Mouse (Mus musculus) lung, embryonic 15.5 days (tissue): Measurements from ENCODE around the gene Pidd1. TPM values are rescaled to one million over a fixed set of nuclear protein-coding genes. Genes with fewer than 3 reads are reported as not detected.
A peak's percentile ranks its signal among the peaks of the same experiment; 100 is the strongest.

ENCODE experiments used
- ATAC-seq: fragments of 200-750 bp; cut with Nextera tagmentation; 2 replicates; pipeline ENCODE4 v1.8.0; 2017; ENCODE audit warnings: moderate number of reproducible peaks, borderline replicate concordance; ENCODE audit not compliant: low FRiP score, low TSS enrichment; ENCODE audit errors: extremely low read depth
- H3K27ac ChIP-seq: fragments of 300-500 bp; sonication (generic); 2 replicates; pipeline ENCODE4 v1.5.1; 2015; ENCODE audit warnings: moderate library complexity, mild to moderate bottlenecking, inconsistent platforms
- H3K27me3 ChIP-seq: fragments of 300-500 bp; sonication (generic); 2 replicates; pipeline ENCODE4 v1.6.1; 2015; ENCODE audit warnings: inconsistent platforms
- H3K36me3 ChIP-seq: fragments of 300-500 bp; sonication (generic); 2 replicates; pipeline ENCODE4 v1.6.1; 2015; ENCODE audit warnings: inconsistent platforms
- H3K4me1 ChIP-seq: fragments of 300-500 bp; sonication (generic); 2 replicates; pipeline ENCODE4 v1.6.1; 2015; ENCODE audit warnings: inconsistent platforms
- H3K4me2 ChIP-seq: fragments of 300-500 bp; sonication (generic); 2 replicates; pipeline ENCODE4 v1.6.1; 2015; ENCODE audit warnings: inconsistent platforms, mild to moderate bottlenecking, moderate library complexity
- H3K4me3 ChIP-seq: fragments of 300-500 bp; sonication (generic); 2 replicates; pipeline ENCODE4 v1.5.1; 2015; ENCODE audit warnings: mild to moderate bottlenecking, inconsistent platforms
- H3K9ac ChIP-seq: fragments of 300-500 bp; sonication (generic); 2 replicates; pipeline ENCODE4 v1.6.1; 2015; ENCODE audit warnings: inconsistent platforms
- H3K9me3 ChIP-seq: fragments of 300-500 bp; sonication (generic); 2 replicates; pipeline ENCODE4 v1.6.1; 2016; ENCODE audit warnings: inconsistent platforms
- WGBS: fragments of 180-500 bp; shearing (Covaris S2); methylation state at CpG from one replicate; pipeline ENCODE4 v1.1.7; 2015; 5-methylcytosine and 5-hydroxymethylcytosine counted together
- polyA plus RNA-seq: library from polyadenylated mRNA; unstranded; fragments of >200 nt; fragmentation: Nextera tagmentation; extraction: Ambion mirVana; gene quantifications from 2 replicates; pipeline ENCODE4 v1.2.1, GENCODE M21; 2015

Pidd1 gene
- polyA plus RNA-seq, 1 experiment from 2014 or later, result 15.8 TPM

GRCm38 (mm10) chr7:141480842-141481497, 37.1 kb upstream of the Pidd1 start:
- Histone ChIP-seq H3K27ac (no peak overlapping the region), H3K36me3 (no peaks in the 10 kb centered on the region), H3K27me3 (peaks cover 11% of the 10 kb centered on the region; the same call in 1 of the 2 replicates), H3K9me3 (no peaks in the 10 kb centered on the region), H3K4me3 (peak overlapping the region; percentile 47; the same call in 1 of the 2 replicates), H3K4me2 (peak overlapping the region; percentile 94), H3K4me1 (peaks cover 55% of the 10 kb centered on the region), H3K9ac (no peak overlapping the region)
- no peak for ATAC-seq
- 8% methylated on average over 10 of the region's 10 CpGs for WGBS

- H3K4me1 ChIP-seq, result peaks cover 64% of the 10 kb centered on the region
- H3K9ac ChIP-seq, result peak overlapping the region; percentile 9; the same call in 1 of the 2 replicates
- H3K9me3 ChIP-seq, result no peaks in the 10 kb centered on the region
- ATAC-seq, result no peak
- no peaks in the 10 kb centered on the region for H3K36me3 ChIP-seq
- H3K27me3 ChIP-seq, result peaks cover 11% of the 10 kb centered on the region; the same call in 1 of the 2 replicates
- peak overlapping the region; percentile 99 for H3K27ac ChIP-seq
- no peak overlapping the region for H3K4me3 ChIP-seq
- 37% methylated on average over 5 of the region's 5 CpGs for WGBS
- H3K4me2 ChIP-seq, result peak overlapping the region; percentile 87
Measured at GRCm38 (mm10) chr7:141478270-141478748, 34.5 kb upstream of the Pidd1 start.

GRCm38 (mm10) chr7:141477578-141478269, 33.9 kb upstream of the Pidd1 start:
- Histone ChIP-seq H3K4me3 (no peak overlapping the region), H3K4me1 (peaks cover 63% of the 10 kb centered on the region), H3K27ac (peak overlapping the region; percentile 99), H3K27me3 (peaks cover 9% of the 10 kb centered on the region; the same call in 1 of the 2 replicates), H3K9me3 (no peaks in the 10 kb centered on the region), H3K9ac (peak overlapping the region; percentile 80), H3K4me2 (peak overlapping the region; percentile 87), H3K36me3 (peaks cover 1% of the 10 kb centered on the region)
- ATAC-seq, result no peak
- WGBS, result 18% methylated on average over 4 of the region's 4 CpGs

GRCm38 (mm10) chr7:141476981-141477370, 33.2 kb upstream of the Pidd1 start:
- no peaks in the 10 kb centered on the region for H3K9me3 ChIP-seq
- peak overlapping the region; percentile 99 for H3K27ac ChIP-seq
- ATAC-seq, result peak; percentile 6
- 0 out of 2 replicates have a peak, but pooled peaks cover 3% of the 10 kb centered on the region for H3K27me3 ChIP-seq
- 1% methylated on average over 7 of the region's 7 CpGs for WGBS
- H3K9ac ChIP-seq, result peak overlapping the region; percentile 80
- H3K36me3 ChIP-seq, result peaks cover 7% of the 10 kb centered on the region
- H3K4me3 ChIP-seq, result peak overlapping the region; percentile 82
- peak overlapping the region; percentile 87 for H3K4me2 ChIP-seq
- H3K4me1 ChIP-seq, result peaks cover 56% of the 10 kb centered on the region

- peak; percentile 81 for ATAC-seq
- H3K27me3 ChIP-seq, result no peaks in the 10 kb centered on the region
- peak overlapping the region; percentile 82 for H3K4me3 ChIP-seq
- peak overlapping the region; percentile 80 for H3K9ac ChIP-seq
- no peaks in the 10 kb centered on the region for H3K9me3 ChIP-seq
- peaks cover 11% of the 10 kb centered on the region for H3K36me3 ChIP-seq
- H3K4me1 ChIP-seq, result peaks cover 50% of the 10 kb centered on the region
- WGBS, result under 1% methylated on average over 17 of the region's 17 CpGs
- peak overlapping the region; percentile 99 for H3K27ac ChIP-seq
- peak overlapping the region; percentile 87 for H3K4me2 ChIP-seq
Measured at GRCm38 (mm10) chr7:141476226-141476980, 32.6 kb upstream of the Pidd1 start.

GRCm38 (mm10) chr7:141475805-141476158, 32.0 kb upstream of the Pidd1 start:
- under 1% methylated on average over 12 of the region's 12 CpGs for WGBS
- H3K36me3 ChIP-seq, result peaks cover 17% of the 10 kb centered on the region
- peak overlapping the region; percentile 80 for H3K9ac ChIP-seq
- H3K4me3 ChIP-seq, result peak overlapping the region; percentile 82
- H3K4me2 ChIP-seq, result peak overlapping the region; percentile 87
- no peak for ATAC-seq
- peak overlapping the region; percentile 99 for H3K27ac ChIP-seq
- no peaks in the 10 kb centered on the region for H3K9me3 ChIP-seq
- H3K4me1 ChIP-seq, result peaks cover 44% of the 10 kb centered on the region
- no peaks in the 10 kb centered on the region for H3K27me3 ChIP-seq

GRCm38 (mm10) chr7:141475011-141475804, 31.4 kb upstream of the Pidd1 start, which contains the start of the genes Polr2l and Tspan4:
TSS of gene Polr2l (minus strand) at chr7:141475132.
TSS of gene Tspan4 (plus strand) at chr7:141475240.
- Histone ChIP-seq H3K4me3 (peak within 1 kb of the TSS; percentile 82), H3K9ac (peak within 1 kb of the TSS; percentile 80), H3K27me3 (no peaks in the 10 kb centered on the region), H3K4me1 (peaks cover 40% of the 10 kb centered on the region), H3K4me2 (peak within 1 kb of the TSS; percentile 87), H3K9me3 (no peaks in the 10 kb centered on the region), H3K36me3 (peaks cover 23% of the 10 kb centered on the region), H3K27ac (peak within 1 kb of the TSS; percentile 99)
- peak; percentile 66; the same call in 1 of the 2 replicates for ATAC-seq
- under 1% methylated on average over 83 of the region's 87 CpGs for WGBS

GRCm38 (mm10) chr7:141474160-141474559, 30.3 kb upstream of the Pidd1 start:
- no peak overlapping the region for H3K27ac ChIP-seq
- WGBS, result 4% methylated on average over 5 of the region's 5 CpGs
- peaks cover 47% of the 10 kb centered on the region for H3K4me1 ChIP-seq

GRCm38 (mm10) chr7:141472763-141473162, 28.9 kb upstream of the Pidd1 start:
- ATAC-seq, result no peak
- peaks cover 32% of the 10 kb centered on the region for H3K36me3 ChIP-seq
- H3K27ac ChIP-seq, result no peak overlapping the region
- no peak overlapping the region for H3K9ac ChIP-seq
- no peaks in the 10 kb centered on the region for H3K9me3 ChIP-seq
- peaks cover 51% of the 10 kb centered on the region for H3K4me1 ChIP-seq
- H3K27me3 ChIP-seq, result no peaks in the 10 kb centered on the region
- H3K4me3 ChIP-seq, result no peak overlapping the region
- H3K4me2 ChIP-seq, result no peak overlapping the region
- WGBS, result 80% methylated on average over 6 of the region's 6 CpGs

More at GRCm38 (mm10) chr7:141474160-141474559, 30.3 kb upstream of the Pidd1 start:
- H3K4me3 ChIP-seq, result peak overlapping the region; percentile 82
- H3K9me3 ChIP-seq, result no peaks in the 10 kb centered on the region
- ATAC-seq, result no peak
- H3K4me2 ChIP-seq, result peak overlapping the region; percentile 87
- no peaks in the 10 kb centered on the region for H3K27me3 ChIP-seq
- peak overlapping the region; percentile 80 for H3K9ac ChIP-seq
- peaks cover 32% of the 10 kb centered on the region for H3K36me3 ChIP-seq

- Histone ChIP-seq H3K27me3 (no peaks in the 10 kb centered on the region), H3K36me3 (peaks cover 32% of the 10 kb centered on the region), H3K4me2 (no peak overlapping the region), H3K9me3 (no peaks in the 10 kb centered on the region), H3K4me3 (no peak overlapping the region), H3K4me1 (peaks cover 46% of the 10 kb centered on the region), H3K9ac (no peak overlapping the region), H3K27ac (no peak overlapping the region)
- WGBS, result 74% methylated on average over 6 of the region's 6 CpGs
- no peak for ATAC-seq
Measured at GRCm38 (mm10) chr7:141472226-141472625, 28.4 kb upstream of the Pidd1 start.

- WGBS, result 83% methylated on average over 1 of the region's 1 CpGs
- H3K27me3 ChIP-seq, result no peaks in the 10 kb centered on the region
- H3K27ac ChIP-seq, result no peak overlapping the region
- no peaks in the 10 kb centered on the region for H3K9me3 ChIP-seq
- peaks cover 47% of the 10 kb centered on the region for H3K4me1 ChIP-seq
- no peak overlapping the region for H3K9ac ChIP-seq
- no peak for ATAC-seq
- peaks cover 32% of the 10 kb centered on the region for H3K36me3 ChIP-seq
- no peak overlapping the region for H3K4me3 ChIP-seq
- no peak overlapping the region for H3K4me2 ChIP-seq
Measured at GRCm38 (mm10) chr7:141471236-141471635, 27.4 kb upstream of the Pidd1 start.
